Mouse (Mus musculus): ENCODE measurements around the gene Syngr3.
"Not testable (repeated sequence)": the region's sequence is repeated elsewhere in the genome, so short reads cannot be mapped to it uniquely, and the experiment has no call there.

The Syngr3 gene

GRCm38 (mm10) chr17:24689251-24690081, at the start of gene Syngr3:
TSS of gene Syngr3 (minus strand) at chr17:24689955.
- DNase-seq = peak; percentile 74

- no peak for DNase-seq
These were observed 48.5 kb upstream of the Syngr3 start for GRCm38 (mm10) chr17:24738238-24738637.

GRCm38 (mm10) chr17:24737135-24737810, 47.5 kb upstream of the Syngr3 start:
- no peak for DNase-seq

- DNase-seq = peak; percentile 95
These were observed 46.7 kb upstream of the Syngr3 start, which contains the start of gene Msrb1 for GRCm38 (mm10) chr17:24736330-24737051. TSS of gene Msrb1 (plus strand) at chr17:24736642.

- no peak for DNase-seq
These were observed 45.7 kb upstream of the Syngr3 start for GRCm38 (mm10) chr17:24735446-24735845.

- no peak for DNase-seq
These were observed 44.8 kb upstream of the Syngr3 start for GRCm38 (mm10) chr17:24734513-24734912.

GRCm38 (mm10) chr17:24733434-24734050, 43.8 kb upstream of the Syngr3 start:
- no peak for DNase-seq

GRCm38 (mm10) chr17:24732233-24732935, 42.6 kb upstream of the Syngr3 start:
- DNase-seq = no peak

GRCm38 (mm10) chr17:24730787-24731186, 41.0 kb upstream of the Syngr3 start:
- DNase-seq = no peak

- no peak for DNase-seq
These were observed 39.3 kb upstream of the Syngr3 start for GRCm38 (mm10) chr17:24729067-24729466.

- no peak for DNase-seq
These were observed 38.4 kb upstream of the Syngr3 start for GRCm38 (mm10) chr17:24728184-24728583.

- DNase-seq = no peak
These were observed 37.9 kb upstream of the Syngr3 start, which contains the start of gene Rpl3l for GRCm38 (mm10) chr17:24727618-24728017. TSS of gene Rpl3l (plus strand) at chr17:24727820.

GRCm38 (mm10) chr17:24725637-24726390, 36.1 kb upstream of the Syngr3 start:
- no peak for DNase-seq

GRCm38 (mm10) chr17:24724184-24724583, 34.4 kb upstream of the Syngr3 start, which contains the start of gene Ndufb10:
TSS of gene Ndufb10 (minus strand) at chr17:24724478.
- peak; percentile 93 for DNase-seq

- no peak for DNase-seq
These were observed 34.1 kb upstream of the Syngr3 start for GRCm38 (mm10) chr17:24723881-24724180.

GRCm38 (mm10) chr17:24723122-24723880, 33.5 kb upstream of the Syngr3 start:
- DNase-seq = no peak

- DNase-seq = no peak
These were observed 32.6 kb upstream of the Syngr3 start for GRCm38 (mm10) chr17:24722220-24722924.

GRCm38 (mm10) chr17:24721383-24721955, 31.7 kb upstream of the Syngr3 start:
- DNase-seq = not testable (repeated sequence)

- DNase-seq = not testable (repeated sequence)
These were observed 30.9 kb upstream of the Syngr3 start for GRCm38 (mm10) chr17:24720616-24721015.

Data from cerebellum, adult 11-12 months (tissue).